In genomic region chr11:61929323-61930097, GRCm38 (mm10) we compare ENCODE assay signal across 8 mouse cellular contexts. TPM values are rescaled to one million over a fixed set of nuclear protein-coding genes. Genes with fewer than 3 reads are reported as not detected.
DNase-seq lines count a peak whose midpoint lies in the region; ATAC-seq and TF ChIP-seq lines count a peak whose summit lies in the region.

No protein-coding gene starts in this region.

- peak overlapping the region; percentile 87 for H3K9ac ChIP-seq in limb, embryonic 15.5 days
- H3K9ac ChIP-seq in stomach, embryonic 15.5 days: peak overlapping the region; percentile 97

- peak; percentile 77; the same call in 1 of the 2 replicates for ATAC-seq in limb, embryonic 15.5 days (ENCODE audit: insufficient number of reproducible peaks, low FRiP score, low TSS enrichment, low read depth)
- ATAC-seq in stomach, embryonic 15.5 days (ENCODE audit: insufficient read depth, low FRiP score, low read depth): no peak

- H3K27me3 ChIP-seq in heart, embryonic 10.5 days (ENCODE audit: insufficient read depth, poor library complexity, severe bottlenecking): no peaks in the 10 kb centered on the region
- no peaks in the 10 kb centered on the region for H3K27me3 ChIP-seq in limb, embryonic 15.5 days
- no peaks in the 10 kb centered on the region for H3K27me3 ChIP-seq in stomach, embryonic 15.5 days (replicated peaks)

- peak overlapping the region; percentile 97 for H3K27ac ChIP-seq in heart, embryonic 10.5 days
- H3K27ac ChIP-seq in embryonic fibroblast, embryonic 13.5 days (ENCODE audit: insufficient read depth, low read length): peak overlapping the region; percentile 23; the same call in 1 of the 2 replicates
- peak overlapping the region; percentile 92 for H3K27ac ChIP-seq in limb, embryonic 15.5 days
- peak overlapping the region; percentile 95 for H3K27ac ChIP-seq in stomach, embryonic 15.5 days

- DNase-seq in heart, embryonic 10.5 days (ENCODE audit: low spot score): no peak
- no peak for DNase-seq in heart, adult 8-10 months (ENCODE audit: low spot score)
- peak; percentile 73 for DNase-seq in A20 (ENCODE audit: low read depth, low spot score)
- DNase-seq in frontal cortex, postnatal 36 days (ENCODE audit: low spot score in 2 of 2): no peak
- DNase-seq in adrenal gland, postnatal 14 days: no peak

- TF ChIP-seq POLR2A in embryonic fibroblast, embryonic 13.5 days (IDR thresholded peaks at IDR 0.05; ENCODE audit: low read depth, low read length): no peak

- no peaks in the 10 kb centered on the region for H3K9me3 ChIP-seq in heart, embryonic 10.5 days
- H3K9me3 ChIP-seq in limb, embryonic 15.5 days: no peaks in the 10 kb centered on the region
- H3K9me3 ChIP-seq in stomach, embryonic 15.5 days: no peaks in the 10 kb centered on the region

- TF ChIP-seq CTCF in embryonic fibroblast, embryonic 13.5 days (IDR thresholded peaks at IDR 0.05; ENCODE audit: borderline replicate concordance, insufficient read depth, low read length): no peak

- peaks cover 22% of the 10 kb centered on the region for H3K4me1 ChIP-seq in heart, embryonic 10.5 days
- H3K4me1 ChIP-seq in embryonic fibroblast, embryonic 13.5 days (ENCODE audit: control insufficient read depth, insufficient read depth, low read length): no peaks in the 10 kb centered on the region; the same call in 1 of the 2 replicates
- peaks cover 13% of the 10 kb centered on the region for H3K4me1 ChIP-seq in limb, embryonic 15.5 days
- 0 out of 2 replicates have a peak, but pooled peaks cover 9% of the 10 kb centered on the region for H3K4me1 ChIP-seq in stomach, embryonic 15.5 days

- H3K36me3 ChIP-seq in heart, embryonic 10.5 days: peaks cover 5% of the 10 kb centered on the region; the same call in 1 of the 2 replicates
- no peaks in the 10 kb centered on the region for H3K36me3 ChIP-seq in limb, embryonic 15.5 days
- no peaks in the 10 kb centered on the region for H3K36me3 ChIP-seq in stomach, embryonic 15.5 days

- H3K4me2 ChIP-seq in limb, embryonic 15.5 days: peak overlapping the region; percentile 49
- H3K4me2 ChIP-seq in stomach, embryonic 15.5 days: peak overlapping the region; percentile 57

- 2% methylated on average over 47 of the region's 47 CpGs for WGBS in heart, embryonic 10.5 days
- WGBS in limb, embryonic 15.5 days: 1% methylated on average over 41 of the region's 47 CpGs
- 1% methylated on average over 47 of the region's 47 CpGs for whole genome bisulfite sequencing in stomach, embryonic 15.5 days

- peak overlapping the region; percentile 84 for H3K4me3 ChIP-seq in heart, embryonic 10.5 days
- peak overlapping the region; percentile 98 for H3K4me3 ChIP-seq in embryonic fibroblast, embryonic 13.5 days (ENCODE audit: insufficient read depth, low read length)
- H3K4me3 ChIP-seq in limb, embryonic 15.5 days: peak overlapping the region; percentile 88
- peak overlapping the region; percentile 82 for H3K4me3 ChIP-seq in stomach, embryonic 15.5 days (replicated peaks)

RNA-seq across cellular contexts. Expression of gene Akap10, which starts 0.5 kb away (rescaled TPM):
- 17.3 and 17.9 TPM in 2 replicates for polyA plus RNA-seq in heart, embryonic 10.5 days (2016; fragmentation: Nextera tagmentation; extraction: Ambion mirVana)
- total RNA-seq in heart, adult 8-10 months (2022): 10 to 100 TPM; 11.5 to 14.9 (median 14.4) TPM
- 17.6 and 20.0 TPM in 2 replicates for polyA plus RNA-seq in embryonic fibroblast, embryonic 13.5 days (2011; ENCODE audit: insufficient read length, low read depth, missing spikeins)
- 12.8 and 14.7 TPM in 2 replicates for polyA plus RNA-seq in limb, embryonic 15.5 days (2015; fragmentation: Nextera tagmentation; extraction: Ambion mirVana)
- 16.3 and 16.7 TPM in 2 replicates for polyA plus RNA-seq in stomach, embryonic 15.5 days (2015; fragmentation: Nextera tagmentation; extraction: Ambion mirVana)
- total RNA-seq in adrenal gland, postnatal 14 days (2021): 23.7 and 27.1 TPM in 2 replicates

RNA-seq across cellular contexts. Expression of gene Specc1, which starts 27.1 kb away (rescaled TPM):
- 9.2 and 10.5 TPM in 2 replicates for polyA plus RNA-seq in heart, embryonic 10.5 days (2016; fragmentation: Nextera tagmentation; extraction: Ambion mirVana)
- total RNA-seq in heart, adult 8-10 months (2022): 1 to 10 TPM; 3.6 to 8.6 (median 4.2) TPM
- polyA plus RNA-seq in embryonic fibroblast, embryonic 13.5 days (2011; ENCODE audit: insufficient read length, low read depth, missing spikeins): 47.3 and 93.9 TPM in 2 replicates
- 8.8 and 11.0 TPM in 2 replicates for polyA plus RNA-seq in limb, embryonic 15.5 days (2015; fragmentation: Nextera tagmentation; extraction: Ambion mirVana)
- 9.8 and 13.4 TPM in 2 replicates for polyA plus RNA-seq in stomach, embryonic 15.5 days (2015; fragmentation: Nextera tagmentation; extraction: Ambion mirVana)
- total RNA-seq in adrenal gland, postnatal 14 days (2021): 17.1 and 19.6 TPM in 2 replicates

Comparison
In these comparisons a context has a peak if more than half of its experiments do, and no peak if none do; other contexts are left out.
1. H3K27ac ChIP-seq: peak in every context shown above with its lines; median percentile 97 in heart, embryonic 10.5 days; 95 in stomach, embryonic 15.5 days; 92 in limb, embryonic 15.5 days; 23 in embryonic fibroblast, embryonic 13.5 days.